Comparison of ENCODE assay signal across 25 mouse cellular contexts in genomic region chr1:131955131-131955757, GRCm38 (mm10). TPM values are rescaled to one million over a fixed set of nuclear protein-coding genes. Genes with fewer than 3 reads are reported as not detected.
DNase-seq lines count a peak whose midpoint lies in the region; ATAC-seq and TF ChIP-seq lines count a peak whose summit lies in the region.
"Had no signal": no experiment of that assay in that cellular context is flagged by ENCODE, and none has a peak within 500 bp of the region (broad histone marks: within the 10 kb centered on the region; RNA-seq: fewer than 3 reads in every experiment).

No protein-coding gene starts in this region.

- H3K36me3 ChIP-seq in heart, embryonic 10.5 days, result no peaks in the 10 kb centered on the region
- no peaks in the 10 kb centered on the region for H3K36me3 ChIP-seq in intestine, embryonic 15.5 days
- H3K36me3 ChIP-seq in intestine, postnatal 0 days (ENCODE audit: control insufficient read depth, insufficient read depth), result no peaks in the 10 kb centered on the region
- no peaks in the 10 kb centered on the region for H3K36me3 ChIP-seq in intestine, embryonic 16.5 days (ENCODE audit: control insufficient read depth, insufficient read depth, low read length)
- H3K36me3 ChIP-seq: embryonic facial prominence, embryonic 12.5 days; embryonic facial prominence, embryonic 15.5 days; forebrain, embryonic 12.5 days; G1E; heart, embryonic 13.5 days had no signal

- H3K4me2 ChIP-seq in intestine, embryonic 15.5 days (replicated peaks), result no peak overlapping the region
- no peak overlapping the region for H3K4me2 ChIP-seq in intestine, postnatal 0 days (replicated peaks; ENCODE audit: low read depth)
- H3K4me2 ChIP-seq in intestine, embryonic 16.5 days (ENCODE audit: low read depth, low read length), result no peak overlapping the region
- H3K4me2 ChIP-seq: embryonic facial prominence, embryonic 12.5 days; embryonic facial prominence, embryonic 15.5 days; forebrain, embryonic 12.5 days; heart, embryonic 13.5 days; hindbrain, embryonic 14.5 days had no signal

- 0 out of 2 replicates have a peak overlapping the region, but pooled peaks have one; percentile 22 for H3K27ac ChIP-seq in heart, embryonic 10.5 days
- H3K27ac ChIP-seq in intestine, embryonic 15.5 days, result no peak overlapping the region
- no peak overlapping the region for H3K27ac ChIP-seq in intestine, postnatal 0 days (ENCODE audit: low read depth, low read length)
- no peak overlapping the region for H3K27ac ChIP-seq in intestine, embryonic 16.5 days (ENCODE audit: low read length)
- H3K27ac ChIP-seq: embryonic facial prominence, embryonic 12.5 days; embryonic facial prominence, embryonic 15.5 days; forebrain, embryonic 12.5 days; heart, embryonic 13.5 days; hindbrain, embryonic 14.5 days; hindbrain, postnatal 0 days had no signal

- H3K27me3 ChIP-seq in heart, embryonic 10.5 days (ENCODE audit: insufficient read depth, poor library complexity, severe bottlenecking), result peaks cover 42% of the 10 kb centered on the region
- H3K27me3 ChIP-seq in intestine, embryonic 15.5 days (replicated peaks), result peaks cover 4% of the 10 kb centered on the region
- H3K27me3 ChIP-seq in intestine, postnatal 0 days (replicated peaks; ENCODE audit: control insufficient read depth, insufficient read depth, low read length), result no peaks in the 10 kb centered on the region; the same call in 1 of the 2 replicates
- peaks cover 6% of the 10 kb centered on the region; the same call in 1 of the 2 replicates for H3K27me3 ChIP-seq in intestine, embryonic 16.5 days (replicated peaks; ENCODE audit: control insufficient read depth, insufficient read depth, low read length)
- H3K27me3 ChIP-seq: embryonic facial prominence, embryonic 12.5 days had no signal

- WGBS in heart, embryonic 10.5 days, result 23% methylated on average over 3 of the region's 3 CpGs
- WGBS in intestine, embryonic 15.5 days, result 18% methylated on average over 3 of the region's 3 CpGs
- 10% methylated on average over 3 of the region's 3 CpGs for whole genome bisulfite sequencing in intestine, postnatal 0 days
- 20% methylated on average over 3 of the region's 3 CpGs for WGBS in intestine, embryonic 16.5 days

- no peak for DNase-seq in heart, embryonic 10.5 days (ENCODE audit: low spot score)
- no peak for DNase-seq in heart, postnatal 14 days
- DNase-seq in lung, adult 18-20 months, result no peak
- DNase-seq: adrenal gland, adult 2 months; adrenal gland, postnatal 14 days; B cell, adult 2 months; cerebellum, adult 11 months; cerebellum, adult 2 months; cerebellum, adult 9-11 months; cerebellum, postnatal 25 days; gastrocnemius, postnatal 10 days; gastrocnemius, postnatal 36 days; kidney, adult 18-20 months had no signal

- H3K4me1 ChIP-seq in heart, embryonic 10.5 days, result peaks cover 14% of the 10 kb centered on the region
- no peaks in the 10 kb centered on the region for H3K4me1 ChIP-seq in intestine, embryonic 15.5 days (replicated peaks)
- no peaks in the 10 kb centered on the region for H3K4me1 ChIP-seq in intestine, postnatal 0 days (replicated peaks; ENCODE audit: control insufficient read depth, insufficient read depth, low read length)
- H3K4me1 ChIP-seq in intestine, embryonic 16.5 days (ENCODE audit: control insufficient read depth, insufficient read depth, low read length), result no peaks in the 10 kb centered on the region
- H3K4me1 ChIP-seq: embryonic facial prominence, embryonic 12.5 days had no signal

- peak; percentile 66 for ATAC-seq in intestine, embryonic 15.5 days
- ATAC-seq in intestine, postnatal 0 days, result no peak
- peak; percentile 71 for ATAC-seq in intestine, embryonic 16.5 days
- ATAC-seq: forebrain, embryonic 16.5 days; hindbrain, postnatal 0 days; inflammation-experienced regulatory T-cells, adult 6 months had no signal

- H3K9me3 ChIP-seq in heart, embryonic 10.5 days, result no peaks in the 10 kb centered on the region
- H3K9me3 ChIP-seq in intestine, embryonic 15.5 days, result no peaks in the 10 kb centered on the region
- no peaks in the 10 kb centered on the region for H3K9me3 ChIP-seq in intestine, postnatal 0 days (ENCODE audit: control insufficient read depth)
- H3K9me3 ChIP-seq in intestine, embryonic 16.5 days (ENCODE audit: control insufficient read depth, low read length), result no peaks in the 10 kb centered on the region
- H3K9me3 ChIP-seq: embryonic facial prominence, embryonic 12.5 days; embryonic facial prominence, embryonic 15.5 days; forebrain, embryonic 12.5 days; G1E; heart, embryonic 13.5 days had no signal

- no peak overlapping the region for H3K4me3 ChIP-seq in heart, embryonic 10.5 days
- H3K4me3 ChIP-seq in intestine, embryonic 15.5 days (replicated peaks), result no peak overlapping the region
- no peak overlapping the region for H3K4me3 ChIP-seq in intestine, postnatal 0 days (ENCODE audit: low read depth, low read length)
- H3K4me3 ChIP-seq in intestine, embryonic 16.5 days (ENCODE audit: low read length), result no peak overlapping the region
- H3K4me3 ChIP-seq: embryonic facial prominence, embryonic 12.5 days; embryonic facial prominence, embryonic 15.5 days; forebrain, embryonic 12.5 days; heart, embryonic 13.5 days had no signal

- intact Hi-C loops in heart, postnatal 14 days (cut with DNase I), result no loop called here

- H3K9ac ChIP-seq in intestine, embryonic 15.5 days, result no peak overlapping the region
- H3K9ac ChIP-seq in intestine, postnatal 0 days (ENCODE audit: low read depth, low read length), result no peak overlapping the region
- H3K9ac ChIP-seq in intestine, embryonic 16.5 days (ENCODE audit: low read depth, low read length), result no peak overlapping the region
- H3K9ac ChIP-seq: embryonic facial prominence, embryonic 12.5 days; embryonic facial prominence, embryonic 15.5 days; forebrain, embryonic 12.5 days; heart, embryonic 13.5 days; hindbrain, embryonic 14.5 days had no signal

- no peak for TF ChIP-seq CTCF in intestine, postnatal 0 days (IDR thresholded peaks at IDR 0.05; ENCODE audit: low read depth)

RNA-seq across cellular contexts. Expression of gene Slc45a3, which starts 7.5 kb away (rescaled TPM):
- 1.1 and 1.9 TPM in 2 replicates for polyA plus RNA-seq in heart, embryonic 10.5 days (2016; fragmentation: Nextera tagmentation; extraction: Ambion mirVana)
- 1 to 10 TPM; 6.1 to 8.2 TPM for total RNA-seq in heart, postnatal 14 days (2021)
- polyA plus RNA-seq in intestine, embryonic 15.5 days (2015; fragmentation: Nextera tagmentation; extraction: Ambion mirVana), result 2.8 and 3.6 TPM in 2 replicates
- 2.5 and 2.7 TPM in 2 replicates for polyA plus RNA-seq in intestine, postnatal 0 days (2015; fragmentation: Nextera tagmentation; extraction: Ambion mirVana)
- 2.5 and 2.9 TPM in 2 replicates for polyA plus RNA-seq in intestine, embryonic 16.5 days (2015; fragmentation: Nextera tagmentation; extraction: Ambion mirVana)
- polyA plus RNA-seq: inflammation-experienced regulatory T-cells, adult 6 months had no signal

RNA-seq across cellular contexts. Expression of gene Nucks1, which starts 44.9 kb away (rescaled TPM):
- 58.3 and 81.0 TPM in 2 replicates for polyA plus RNA-seq in heart, embryonic 10.5 days (2016; fragmentation: Nextera tagmentation; extraction: Ambion mirVana)
- 10 to 100 TPM; 60.8 to 63.9 TPM for total RNA-seq in heart, postnatal 14 days (2021)
- 60.7 and 69.7 TPM in 2 replicates for polyA plus RNA-seq in intestine, embryonic 15.5 days (2015; fragmentation: Nextera tagmentation; extraction: Ambion mirVana)
- polyA plus RNA-seq in intestine, postnatal 0 days (2015; fragmentation: Nextera tagmentation; extraction: Ambion mirVana), result 25.9 and 30.4 TPM in 2 replicates
- 44.5 TPM in 2 replicates for polyA plus RNA-seq in intestine, embryonic 16.5 days (2015; fragmentation: Nextera tagmentation; extraction: Ambion mirVana)

RNA-seq across cellular contexts. Expression of gene Elk4, which starts 52.2 kb away (rescaled TPM):
- 12.2 and 15.3 TPM in 2 replicates for polyA plus RNA-seq in heart, embryonic 10.5 days (2016; fragmentation: Nextera tagmentation; extraction: Ambion mirVana)
- 100 to 1,000 TPM; 105 to 111 TPM for total RNA-seq in heart, postnatal 14 days (2021)
- polyA plus RNA-seq in intestine, embryonic 15.5 days (2015; fragmentation: Nextera tagmentation; extraction: Ambion mirVana), result 15.2 and 16.0 TPM in 2 replicates
- polyA plus RNA-seq in intestine, postnatal 0 days (2015; fragmentation: Nextera tagmentation; extraction: Ambion mirVana), result 16.4 and 19.6 TPM in 2 replicates
- 13.2 and 14.3 TPM in 2 replicates for polyA plus RNA-seq in intestine, embryonic 16.5 days (2015; fragmentation: Nextera tagmentation; extraction: Ambion mirVana)
